Mouse (Mus musculus): ENCODE results near the gene Afap1. TPM values are rescaled to one million over a fixed set of nuclear protein-coding genes. Genes with fewer than 3 reads are reported as not detected.

Gene Afap1
- polyA plus RNA-seq, 1 experiment from 2014 or later = 73.0 TPM

- Histone ChIP-seq H3K4me2 (replicated peaks) (no peak overlapping the region), H3K9me3 (no peaks in the 10 kb centered on the region), H3K4me1 (replicated peaks) (peaks cover 40% of the 10 kb centered on the region), H3K27ac (no peak overlapping the region), H3K27me3 (no peaks in the 10 kb centered on the region), H3K4me3 (replicated peaks) (no peak overlapping the region), H3K9ac (replicated peaks) (no peak overlapping the region), H3K36me3 (peaks cover 20% of the 10 kb centered on the region)
- ATAC-seq = no peak
- 79% methylated on average over 10 of the region's 10 CpGs for WGBS
Measured at GRCm38 (mm10) chr5:35938249-35939223, 45.4 kb downstream of the Afap1 start.

- WGBS = 89% methylated on average over 6 of the region's 6 CpGs
- no peak overlapping the region for H3K9ac ChIP-seq (replicated peaks)
- H3K36me3 ChIP-seq = peaks cover 29% of the 10 kb centered on the region
- no peak overlapping the region for H3K4me2 ChIP-seq (replicated peaks)
- H3K4me1 ChIP-seq (replicated peaks) = peaks cover 33% of the 10 kb centered on the region
- ATAC-seq = 0 out of 2 replicates have a peak, but pooled peaks have one; percentile 29
- H3K27me3 ChIP-seq = no peaks in the 10 kb centered on the region
- H3K27ac ChIP-seq = no peak overlapping the region
- no peaks in the 10 kb centered on the region for H3K9me3 ChIP-seq
- H3K4me3 ChIP-seq (replicated peaks) = no peak overlapping the region
Measured at GRCm38 (mm10) chr5:35939958-35940357, 46.8 kb downstream of the Afap1 start.

GRCm38 (mm10) chr5:35943541-35943940, 50.4 kb downstream of the Afap1 start:
- H3K9me3 ChIP-seq = no peaks in the 10 kb centered on the region
- no peak overlapping the region for H3K4me2 ChIP-seq (replicated peaks)
- peaks cover 23% of the 10 kb centered on the region for H3K4me1 ChIP-seq (replicated peaks)
- H3K4me3 ChIP-seq (replicated peaks) = no peak overlapping the region
- no peaks in the 10 kb centered on the region for H3K27me3 ChIP-seq
- H3K36me3 ChIP-seq = peaks cover 47% of the 10 kb centered on the region
- H3K9ac ChIP-seq (replicated peaks) = no peak overlapping the region
- no peak for ATAC-seq
- WGBS = 85% methylated on average over 5 of the region's 5 CpGs
- no peak overlapping the region for H3K27ac ChIP-seq

GRCm38 (mm10) chr5:35946841-35947240, 53.7 kb downstream of the Afap1 start:
- 0 out of 2 replicates have a peak, but pooled peaks cover 6% of the 10 kb centered on the region for H3K4me1 ChIP-seq (replicated peaks)
- 88% methylated on average over 2 of the region's 2 CpGs for WGBS
- no peaks in the 10 kb centered on the region for H3K27me3 ChIP-seq
- ATAC-seq = no peak
- H3K9ac ChIP-seq (replicated peaks) = no peak overlapping the region
- no peak overlapping the region for H3K4me3 ChIP-seq (replicated peaks)
- no peak overlapping the region for H3K27ac ChIP-seq
- peaks cover 75% of the 10 kb centered on the region for H3K36me3 ChIP-seq
- no peaks in the 10 kb centered on the region for H3K9me3 ChIP-seq
- H3K4me2 ChIP-seq (replicated peaks) = no peak overlapping the region

GRCm38 (mm10) chr5:35947427-35947826, 54.3 kb downstream of the Afap1 start:
- no peak for ATAC-seq
- WGBS = 85% methylated on average over 4 of the region's 4 CpGs
- Histone ChIP-seq H3K36me3 (peaks cover 81% of the 10 kb centered on the region), H3K4me1 (replicated peaks) (0 out of 2 replicates have a peak, but pooled peaks cover 6% of the 10 kb centered on the region), H3K9ac (replicated peaks) (no peak overlapping the region), H3K4me3 (replicated peaks) (no peak overlapping the region), H3K27ac (no peak overlapping the region), H3K9me3 (no peaks in the 10 kb centered on the region), H3K4me2 (replicated peaks) (no peak overlapping the region), H3K27me3 (no peaks in the 10 kb centered on the region)

- H3K9me3 ChIP-seq = no peaks in the 10 kb centered on the region
- no peak for ATAC-seq
- no peaks in the 10 kb centered on the region for H3K27me3 ChIP-seq
- WGBS = 74% methylated on average over 15 of the region's 15 CpGs
- no peak overlapping the region for H3K9ac ChIP-seq (replicated peaks)
- no peak overlapping the region for H3K27ac ChIP-seq
- peaks cover 85% of the 10 kb centered on the region for H3K36me3 ChIP-seq
- H3K4me3 ChIP-seq (replicated peaks) = no peak overlapping the region
- 0 out of 2 replicates have a peak, but pooled peaks cover 4% of the 10 kb centered on the region for H3K4me1 ChIP-seq (replicated peaks)
- H3K4me2 ChIP-seq (replicated peaks) = no peak overlapping the region
Measured at GRCm38 (mm10) chr5:35948225-35948975, 55.3 kb downstream of the Afap1 start.

GRCm38 (mm10) chr5:35949061-35949460, 55.9 kb downstream of the Afap1 start:
- Histone ChIP-seq H3K4me3 (replicated peaks) (no peak overlapping the region), H3K9ac (replicated peaks) (no peak overlapping the region), H3K27ac (no peak overlapping the region), H3K27me3 (no peaks in the 10 kb centered on the region), H3K36me3 (peaks cover 86% of the 10 kb centered on the region), H3K4me1 (replicated peaks) (peaks cover 7% of the 10 kb centered on the region; the same call in 1 of the 2 replicates), H3K4me2 (replicated peaks) (no peak overlapping the region), H3K9me3 (no peaks in the 10 kb centered on the region)
- 87% methylated on average over 5 of the region's 5 CpGs for WGBS
- ATAC-seq = no peak

- peaks cover 14% of the 10 kb centered on the region for H3K4me1 ChIP-seq (replicated peaks)
- 88% methylated on average over 7 of the region's 7 CpGs for WGBS
- H3K9ac ChIP-seq (replicated peaks) = no peak overlapping the region
- H3K4me3 ChIP-seq (replicated peaks) = no peak overlapping the region
- ATAC-seq = no peak
- H3K27me3 ChIP-seq = no peaks in the 10 kb centered on the region
- peaks cover 84% of the 10 kb centered on the region for H3K36me3 ChIP-seq
- no peak overlapping the region for H3K27ac ChIP-seq
- H3K4me2 ChIP-seq (replicated peaks) = no peak overlapping the region
- no peaks in the 10 kb centered on the region for H3K9me3 ChIP-seq
Measured at GRCm38 (mm10) chr5:35950504-35950903, 57.4 kb downstream of the Afap1 start.

- Histone ChIP-seq H3K9me3 (no peaks in the 10 kb centered on the region), H3K9ac (replicated peaks) (no peak overlapping the region), H3K27ac (no peak overlapping the region; the same call in 1 of the 2 replicates), H3K4me3 (replicated peaks) (no peak overlapping the region), H3K27me3 (no peaks in the 10 kb centered on the region), H3K4me2 (replicated peaks) (no peak overlapping the region), H3K4me1 (replicated peaks) (peaks cover 10% of the 10 kb centered on the region), H3K36me3 (peaks cover 86% of the 10 kb centered on the region)
- 76% methylated on average over 12 of the region's 12 CpGs for WGBS
- ATAC-seq = no peak
Measured at GRCm38 (mm10) chr5:35954055-35954718, 61.1 kb downstream of the Afap1 start.

GRCm38 (mm10) chr5:35956268-35956667, 63.1 kb downstream of the Afap1 start:
- Histone ChIP-seq H3K27me3 (no peaks in the 10 kb centered on the region), H3K9me3 (no peaks in the 10 kb centered on the region), H3K4me1 (replicated peaks) (peaks cover 10% of the 10 kb centered on the region), H3K4me2 (replicated peaks) (no peak overlapping the region), H3K27ac (0 out of 2 replicates have a peak overlapping the region, but pooled peaks have one; percentile 3), H3K4me3 (replicated peaks) (no peak overlapping the region), H3K36me3 (peaks cover 73% of the 10 kb centered on the region), H3K9ac (replicated peaks) (no peak overlapping the region)
- no peak for ATAC-seq
- 88% methylated on average over 1 of the region's 1 CpGs for WGBS

GRCm38 (mm10) chr5:35958681-35959080, 65.6 kb downstream of the Afap1 start:
- no peaks in the 10 kb centered on the region for H3K9me3 ChIP-seq
- WGBS = 81% methylated on average over 2 of the region's 2 CpGs
- H3K36me3 ChIP-seq = peaks cover 74% of the 10 kb centered on the region
- no peak overlapping the region for H3K9ac ChIP-seq (replicated peaks)
- ATAC-seq = no peak
- peaks cover 10% of the 10 kb centered on the region for H3K4me1 ChIP-seq (replicated peaks)
- H3K4me2 ChIP-seq (replicated peaks) = no peak overlapping the region
- H3K4me3 ChIP-seq (replicated peaks) = no peak overlapping the region
- no peak overlapping the region for H3K27ac ChIP-seq
- H3K27me3 ChIP-seq = no peaks in the 10 kb centered on the region

Measured in midbrain, embryonic 13.5 days (tissue).